Mouse (Mus musculus) gastrocnemius, adult 8-10 months (tissue): ENCODE measurements at regions not wholly inside any gene's neighbourhood (a gene's known extent, or its start where the extent isn't known, plus 50 kb on each side); places are given as distances from the start of the nearest gene placed in this dataset.

Experiments
- DNase-seq, 2 experiments: peaks; one replicate each; pipeline ENCODE4 v3.0.0; 2022; ENCODE audit warnings: low spot score in 2 of 2

DNA sequence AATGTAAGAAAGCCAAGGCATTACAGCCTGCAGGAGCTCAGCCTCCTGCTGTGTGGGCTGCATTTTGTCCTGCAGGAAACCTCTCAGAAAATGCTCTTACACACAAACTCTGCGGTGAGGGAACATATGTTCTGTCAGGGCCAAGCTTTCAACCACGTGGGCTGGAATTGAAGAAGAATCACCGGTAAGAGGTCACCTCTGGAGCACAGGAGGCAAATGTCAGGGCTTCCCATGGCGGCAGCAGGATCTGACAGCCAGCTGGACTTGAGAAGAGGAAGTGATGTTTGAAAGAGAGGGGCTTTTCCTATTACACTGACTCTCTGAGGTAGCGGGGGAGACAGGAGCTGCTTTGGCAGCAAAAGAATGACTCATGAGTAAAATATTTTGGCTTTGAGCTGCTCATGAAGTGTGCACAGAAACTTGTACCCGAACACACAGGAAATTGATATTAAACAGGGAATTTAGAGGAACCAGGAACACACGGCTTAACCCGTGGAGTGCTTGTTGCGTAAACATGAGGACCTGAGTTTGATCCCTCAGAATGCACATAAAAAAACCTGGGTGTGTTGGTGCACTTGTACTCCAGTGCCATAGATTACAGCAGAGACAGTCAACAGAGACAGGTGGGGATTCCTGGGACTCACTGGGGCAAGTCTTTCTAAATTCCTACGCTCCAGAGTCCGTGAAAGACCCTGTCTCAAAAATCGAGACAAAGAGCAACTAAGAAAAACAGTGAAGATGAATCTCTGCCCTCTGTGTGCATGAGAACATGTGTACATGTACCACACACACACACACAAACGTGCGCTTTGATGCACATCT, 848.1 kb upstream of the A1bg start:
- DNase-seq = no peak

DNA sequence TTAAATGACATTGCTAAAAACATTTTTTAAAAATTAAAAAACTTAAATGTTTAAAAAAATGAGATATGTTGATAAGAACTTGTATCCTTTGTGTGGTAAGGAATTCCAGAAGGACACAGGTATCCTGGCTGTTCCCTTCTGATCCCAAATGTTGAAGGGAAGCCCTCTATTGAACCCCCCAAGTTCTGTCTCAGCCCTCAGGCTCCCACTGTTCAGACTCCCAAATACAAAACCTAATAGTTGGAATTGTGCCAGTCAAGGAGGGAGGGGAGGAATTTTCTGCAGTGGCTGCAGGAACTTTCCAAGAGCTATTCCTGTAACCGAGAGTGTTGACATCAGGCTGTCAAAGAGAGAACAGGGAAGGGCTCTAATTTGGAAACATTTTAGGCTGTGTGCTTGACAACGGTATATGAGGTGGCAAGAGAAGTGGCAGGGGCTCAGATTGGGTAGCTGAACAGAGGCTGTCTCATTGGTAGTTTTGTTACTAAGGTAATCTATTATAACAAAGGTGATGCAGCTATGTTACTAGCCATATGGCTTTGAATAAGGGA, 843.8 kb upstream of the A1bg start:
- DNase-seq = no peak

DNA sequence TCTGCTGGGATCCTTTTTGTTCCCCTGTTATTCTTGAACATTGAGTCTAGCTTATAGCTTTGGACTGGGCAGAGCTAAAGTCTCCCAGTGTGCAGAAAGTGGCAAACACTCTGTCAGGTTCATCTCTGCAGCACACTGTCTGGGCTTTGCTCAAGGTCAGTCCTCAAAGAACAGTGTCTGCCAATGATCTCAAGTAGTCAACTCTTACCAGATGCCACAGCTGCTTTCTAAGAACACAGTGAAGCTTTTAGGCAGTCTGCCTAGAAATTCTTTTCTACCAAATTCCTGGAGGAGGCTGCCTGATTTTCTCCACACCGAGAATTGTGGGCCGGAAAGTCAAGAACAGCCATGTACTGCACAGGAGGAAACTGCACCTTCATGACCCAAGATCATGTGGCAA, 831.0 kb upstream of the A1bg start:
- no peak for DNase-seq

DNA sequence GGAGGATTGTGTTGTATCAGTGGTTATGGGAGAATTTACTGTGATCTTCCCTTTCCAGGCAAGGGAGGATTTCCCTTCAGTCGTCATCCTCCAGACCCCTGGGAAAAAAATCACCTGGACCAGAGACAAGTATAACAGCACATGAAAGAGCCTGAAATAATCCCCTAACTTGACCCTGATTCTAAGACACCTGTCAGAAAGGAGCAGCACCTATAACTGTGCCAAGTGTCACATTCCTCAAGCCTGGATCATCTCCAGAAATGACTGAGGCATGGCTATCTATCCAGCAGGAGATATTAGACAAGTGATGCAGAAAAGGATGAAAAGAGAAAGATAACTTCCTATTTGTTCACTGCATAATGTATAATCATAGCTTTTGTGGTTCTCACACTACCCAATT, 800.9 kb upstream of the A1bg start:
- DNase-seq = no peak

DNA sequence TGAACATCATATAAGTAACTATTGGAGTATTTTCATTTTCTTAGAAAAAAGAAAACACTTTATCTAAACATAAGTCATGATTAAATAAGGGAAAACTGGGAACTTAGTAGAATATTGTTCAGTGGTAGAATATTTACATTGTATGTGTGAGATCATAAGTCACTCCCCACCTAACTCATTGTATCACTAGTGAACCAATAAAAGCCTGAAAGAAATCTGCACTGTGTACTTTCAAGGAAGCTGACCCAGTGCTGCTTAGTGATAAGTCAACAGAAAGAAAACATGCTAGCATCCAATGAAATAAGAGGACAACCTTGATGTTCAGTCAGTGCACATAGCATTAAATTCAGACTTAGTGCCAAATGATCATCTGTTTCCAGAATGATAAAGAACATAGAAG, 795.7 kb upstream of the A1bg start:
- no peak for DNase-seq

DNA sequence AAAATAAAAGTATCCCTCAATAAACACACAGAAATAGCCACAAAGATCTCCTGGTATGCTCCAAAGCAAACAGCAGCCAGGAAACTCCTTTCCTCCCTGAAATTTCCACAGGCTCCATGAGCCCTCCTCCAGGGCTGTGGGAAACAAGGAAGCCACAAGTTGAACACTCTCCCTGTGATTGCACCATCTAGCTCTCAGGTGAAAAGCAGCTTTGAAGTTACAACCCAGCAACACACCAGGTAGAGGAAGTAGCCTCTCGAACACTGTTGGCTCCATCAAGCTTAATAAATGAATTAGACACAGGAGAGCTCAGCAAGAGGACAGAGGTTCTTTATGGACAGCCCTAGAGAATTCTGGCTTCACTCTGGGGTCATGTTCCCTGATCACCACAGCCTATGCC, 794.4 kb upstream of the A1bg start:
- DNase-seq = no peak

DNA sequence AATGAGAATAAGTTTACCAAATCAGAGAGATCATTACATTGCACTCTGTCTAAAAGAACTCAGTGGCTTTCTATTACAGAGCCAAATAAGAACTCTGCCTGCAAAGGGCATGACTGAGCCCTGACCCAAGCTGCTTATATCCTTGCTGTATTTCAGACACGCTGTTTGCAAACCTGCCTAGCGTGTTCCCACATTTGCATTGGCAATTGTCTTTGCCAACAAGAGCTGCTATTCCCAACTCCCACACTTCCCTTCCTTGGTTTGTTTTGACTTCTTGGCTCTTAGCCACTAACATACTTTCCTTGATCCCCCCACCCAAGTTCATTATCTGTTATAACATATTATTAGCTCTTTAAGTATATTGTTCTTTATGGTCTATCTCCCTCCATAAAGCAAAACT, 791.1 kb upstream of the A1bg start:
- no peak for DNase-seq

DNA sequence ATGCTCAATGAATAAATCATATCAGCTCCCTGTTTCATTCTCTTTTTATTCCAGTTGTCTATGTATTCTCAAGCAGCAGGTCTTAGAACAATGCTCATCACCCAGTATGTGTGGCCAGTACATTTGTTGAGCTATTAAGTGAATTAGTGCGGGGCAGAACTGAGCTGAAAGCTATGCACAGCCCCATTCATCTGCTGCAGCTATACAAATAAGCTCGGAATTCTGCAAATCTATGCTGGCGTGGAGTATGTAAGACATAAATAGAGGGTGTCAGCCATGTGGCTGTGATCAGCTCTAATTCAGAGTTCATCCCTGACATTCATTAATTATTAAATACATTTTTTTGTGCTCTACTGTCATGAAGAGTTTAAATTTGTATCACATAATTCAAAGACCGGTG, 786.1 kb upstream of the A1bg start:
- DNase-seq = no peak

DNA sequence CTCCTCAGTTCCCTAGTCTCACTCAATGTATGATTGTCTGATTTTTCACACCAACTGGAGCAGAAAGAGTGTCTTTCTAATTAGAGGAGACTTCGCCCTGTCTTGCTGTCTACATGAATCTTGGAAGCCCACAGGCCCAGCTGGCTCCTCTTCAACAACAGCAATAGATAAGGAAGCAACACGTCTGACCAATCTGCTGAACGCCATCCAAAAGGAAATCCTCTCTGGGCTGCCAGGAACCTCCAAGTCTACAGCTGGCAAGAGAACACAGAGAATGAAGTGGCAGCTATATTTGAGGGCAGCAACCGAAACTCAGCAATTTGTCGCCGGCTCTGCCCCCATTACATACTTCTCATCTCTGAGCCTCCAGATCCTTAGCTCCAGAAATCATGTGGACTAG, 785.1 kb upstream of the A1bg start:
- DNase-seq = no peak

DNA sequence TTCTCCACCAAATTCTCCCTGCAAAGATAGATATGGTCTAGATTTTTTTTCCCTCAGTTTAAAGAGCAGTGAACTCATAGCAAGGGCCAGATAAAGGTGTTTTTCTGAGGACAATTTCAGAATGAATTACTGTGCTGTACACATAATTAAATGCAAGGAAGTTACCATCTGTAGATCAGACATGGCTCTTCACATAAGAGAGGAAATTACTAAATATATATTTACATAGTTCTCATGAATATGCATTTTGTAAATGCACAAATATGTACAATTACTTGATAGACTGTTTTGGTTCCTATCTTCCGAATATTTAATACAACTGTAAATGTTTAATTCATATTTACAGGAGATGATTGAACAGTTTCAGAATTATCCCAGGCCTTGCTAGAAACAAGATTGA, 769.9 kb upstream of the A1bg start:
- no peak for DNase-seq

DNA sequence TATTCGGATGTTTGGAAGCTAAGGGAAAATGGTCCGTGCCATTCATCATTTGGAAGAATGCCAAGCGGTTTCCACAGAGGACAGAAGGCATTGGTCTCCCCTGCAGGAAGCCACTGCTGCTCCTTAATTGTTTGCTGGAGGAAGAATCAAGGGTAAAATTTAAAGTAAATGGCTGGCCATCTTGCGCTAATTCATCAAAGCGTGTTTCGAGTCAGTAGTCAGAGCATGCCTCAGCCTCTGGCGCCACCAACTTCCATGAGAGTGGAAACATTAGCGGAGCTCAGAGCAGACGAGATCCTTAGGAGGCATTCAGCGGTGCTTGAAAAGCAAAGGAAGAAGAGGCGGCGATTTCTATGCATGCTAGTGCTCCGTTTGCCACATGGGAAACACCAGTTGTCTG, 767.6 kb upstream of the A1bg start:
- DNase-seq = no peak

DNA sequence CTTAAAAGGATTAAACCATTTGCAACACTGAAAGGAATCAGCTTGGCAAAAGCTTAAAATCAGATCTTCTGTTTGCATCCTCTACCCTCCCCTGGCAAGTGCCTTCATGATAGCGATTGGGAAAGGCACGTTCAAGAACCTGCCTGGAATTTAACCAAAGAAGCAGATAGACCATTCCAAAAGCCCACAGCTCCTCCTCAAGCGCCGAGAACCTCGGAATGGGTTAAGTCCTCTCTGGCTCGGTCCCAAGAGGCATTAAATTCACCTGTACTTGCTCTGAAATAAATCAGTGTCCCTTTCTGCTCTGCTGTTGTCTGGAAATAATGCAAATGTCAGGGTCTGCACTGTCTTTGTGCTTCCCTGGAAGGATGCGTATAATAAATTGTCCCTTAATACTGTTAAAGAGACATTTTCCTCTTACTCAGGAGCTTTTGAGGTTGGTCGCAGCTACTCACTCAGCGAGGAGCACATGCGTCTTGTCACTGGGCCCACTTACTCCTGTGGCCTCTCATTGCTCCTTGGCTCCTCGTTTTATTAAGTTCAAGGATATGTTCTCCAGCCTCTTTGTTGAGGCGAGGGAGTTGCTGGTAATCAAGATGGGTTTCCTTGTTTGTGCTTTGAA, 767.1 kb upstream of the A1bg start:
- no peak for DNase-seq

DNA sequence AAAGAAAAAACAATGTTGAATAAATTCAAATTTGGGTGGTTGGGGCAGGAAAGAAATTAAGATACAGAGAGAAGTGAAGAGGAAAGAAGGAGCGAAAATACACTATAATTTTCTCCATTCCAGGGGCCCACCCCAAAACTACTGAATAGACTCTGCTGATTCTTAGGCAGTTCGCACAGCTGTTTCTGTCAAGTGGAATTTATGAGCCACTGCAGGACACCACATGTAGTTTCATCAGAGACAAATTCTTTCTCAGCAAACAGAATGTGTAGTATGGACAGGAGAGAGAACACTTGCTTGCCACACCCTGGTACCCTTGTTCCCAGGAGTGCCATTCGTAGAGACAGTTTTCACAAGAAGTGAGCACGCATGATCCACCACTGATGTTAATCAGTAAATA, 760.2 kb upstream of the A1bg start:
- no peak for DNase-seq

DNA sequence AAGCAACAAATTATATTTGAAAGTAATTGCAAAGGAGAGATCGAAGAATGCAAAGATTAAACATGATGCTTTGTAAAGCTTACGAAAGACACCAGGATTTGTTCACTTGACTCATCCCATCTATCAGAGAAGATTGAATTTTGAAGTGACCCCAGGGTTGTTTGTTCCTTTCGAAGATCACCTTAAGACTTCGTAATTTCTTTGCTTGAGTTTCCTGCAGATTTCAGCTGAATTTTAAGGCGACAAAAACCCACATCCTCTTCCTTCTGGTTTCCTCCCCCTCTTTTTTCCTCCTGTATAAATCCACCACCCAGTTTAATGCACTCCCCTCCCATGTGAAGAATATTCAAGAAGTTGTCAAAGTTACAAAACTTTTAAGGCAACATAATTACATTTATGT, 747.7 kb upstream of the A1bg start:
- no peak for DNase-seq

DNA sequence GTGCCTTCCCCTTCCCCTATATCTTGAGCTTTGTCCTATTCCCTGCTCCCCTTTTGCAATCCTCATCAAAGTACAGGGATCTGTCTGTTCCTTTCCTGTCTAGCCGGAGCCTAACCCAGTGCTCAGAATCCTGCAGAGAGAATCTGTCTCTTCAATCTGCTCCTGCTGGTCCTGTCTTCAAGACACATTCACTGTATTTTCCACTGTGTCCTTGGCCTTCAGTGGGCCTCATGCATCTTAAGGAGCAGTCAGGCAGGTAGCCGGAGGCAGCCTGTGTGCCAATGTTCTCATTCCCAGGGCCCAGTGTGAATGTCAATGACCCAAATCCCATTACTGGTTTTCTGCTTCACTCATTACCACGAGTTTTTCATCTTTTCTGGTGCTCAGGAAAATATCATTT, 737.8 kb upstream of the A1bg start:
- no peak for DNase-seq

DNA sequence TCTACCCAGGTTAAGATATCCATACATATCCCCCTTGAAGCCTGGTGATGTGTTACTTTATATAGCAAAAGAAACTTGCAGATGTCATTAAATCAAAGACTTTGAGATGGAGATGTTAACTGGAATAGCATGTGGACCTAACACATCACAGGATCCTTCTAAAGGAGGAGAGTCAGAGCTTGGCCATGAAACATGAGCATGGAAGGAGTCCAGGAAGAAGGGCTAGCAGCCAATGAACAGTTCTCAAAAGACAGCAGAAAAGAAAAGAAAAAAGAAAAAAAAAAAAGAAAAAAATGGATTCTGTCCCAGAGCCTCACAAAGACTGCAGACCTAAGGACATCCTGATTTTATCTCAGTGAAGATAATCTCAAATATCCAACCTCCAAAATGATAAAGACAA, 734.1 kb upstream of the A1bg start:
- no peak for DNase-seq

DNA sequence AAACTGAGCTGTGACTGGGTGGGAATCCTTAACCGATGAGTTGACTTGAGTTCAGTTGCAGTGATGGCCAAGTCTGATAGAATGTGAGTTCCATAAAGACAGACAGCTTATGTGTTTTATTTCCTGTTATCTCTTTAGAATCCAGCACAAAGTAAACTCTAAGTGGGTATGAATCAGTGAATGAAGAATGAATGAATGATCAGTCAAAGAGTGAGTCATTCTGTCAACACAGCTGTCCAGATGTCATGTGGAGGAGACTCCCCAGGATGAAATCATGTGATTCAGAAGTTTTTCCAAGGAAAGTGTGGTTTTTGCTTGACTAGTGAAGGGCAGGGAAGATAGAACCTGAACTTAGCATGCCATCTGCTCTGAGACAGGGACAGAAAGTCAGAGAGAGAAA, 732.0 kb upstream of the A1bg start:
- no peak for DNase-seq

DNA sequence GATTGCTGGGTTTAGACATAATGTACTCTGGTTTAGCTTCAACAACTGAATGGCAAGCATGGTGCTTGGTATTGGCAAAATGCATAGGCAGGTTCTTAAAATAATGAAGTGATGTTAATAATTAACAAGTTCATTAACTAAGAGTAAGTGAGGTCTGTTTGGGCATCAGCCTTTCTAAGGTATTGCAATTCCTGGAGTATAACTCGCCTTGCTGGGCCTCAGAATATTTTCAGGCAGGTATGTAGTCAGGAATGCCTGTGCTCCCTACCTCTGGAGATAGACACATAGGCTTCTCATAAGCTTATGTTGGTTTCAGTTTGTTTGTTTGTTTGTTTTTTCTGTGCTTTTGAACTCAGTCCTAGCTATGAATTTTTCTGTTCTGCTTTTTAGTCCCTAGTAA, 731.0 kb upstream of the A1bg start:
- DNase-seq = no peak

DNA sequence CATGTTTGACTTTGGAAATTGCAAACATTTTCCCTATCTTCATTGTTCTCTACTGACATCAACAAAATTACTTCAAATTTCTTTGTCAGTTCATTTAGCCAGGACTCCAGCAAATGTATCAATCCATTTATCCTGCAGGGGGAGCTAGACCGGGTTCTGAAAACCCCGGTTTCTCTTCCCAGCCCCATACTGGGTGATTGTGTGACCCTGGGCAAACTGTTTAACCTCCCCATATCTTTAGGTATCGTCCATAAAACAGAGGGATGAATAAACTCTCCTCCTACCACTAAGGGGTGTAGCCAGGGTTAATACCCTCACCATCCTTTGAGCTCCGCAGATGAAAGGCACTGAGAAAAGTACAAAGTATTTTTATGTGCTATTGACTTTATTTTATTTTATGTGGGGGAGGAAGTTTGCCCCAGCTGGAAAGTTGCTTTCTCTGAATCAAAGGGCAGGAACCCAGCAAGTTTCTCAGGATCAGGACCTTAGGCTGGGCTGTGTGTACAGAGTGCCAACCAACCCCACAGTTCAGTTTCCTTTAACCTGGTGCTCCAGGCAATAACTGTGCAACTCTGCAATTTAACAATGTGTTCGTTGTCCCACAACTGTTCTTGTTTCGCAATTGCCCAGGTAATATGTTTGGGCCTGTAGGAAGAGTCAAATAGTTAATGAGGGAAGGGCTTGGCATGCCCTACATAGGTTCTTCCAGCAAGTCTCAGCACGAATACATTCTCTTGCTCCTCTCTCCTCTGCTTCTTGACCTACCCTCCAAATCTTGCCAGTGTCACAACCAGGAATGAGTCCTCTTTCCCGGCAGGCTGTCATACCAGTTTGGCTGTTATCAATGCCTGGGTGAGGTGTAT, 696.1 kb upstream of the A1bg start:
- DNase-seq = no peak

DNA sequence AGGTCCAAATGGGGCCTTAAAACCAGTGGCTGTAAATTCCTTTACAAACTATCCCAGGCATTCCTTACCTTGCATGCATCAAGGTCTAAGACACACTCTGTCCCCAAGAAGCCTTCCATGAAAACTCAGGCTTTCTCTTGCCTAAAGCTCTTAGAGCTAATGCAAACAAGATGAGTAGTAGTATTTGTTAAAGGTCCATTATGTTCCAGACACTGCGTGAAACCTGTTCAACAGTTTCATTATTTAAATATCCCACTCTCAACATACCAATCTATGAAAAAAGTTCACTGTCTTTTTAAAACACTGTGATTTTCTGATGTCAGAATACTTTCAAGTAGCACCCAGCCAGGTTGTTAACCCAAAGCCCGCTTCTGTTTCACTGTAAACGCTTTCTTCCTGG, 687.9 kb upstream of the A1bg start:
- no peak for DNase-seq

DNA sequence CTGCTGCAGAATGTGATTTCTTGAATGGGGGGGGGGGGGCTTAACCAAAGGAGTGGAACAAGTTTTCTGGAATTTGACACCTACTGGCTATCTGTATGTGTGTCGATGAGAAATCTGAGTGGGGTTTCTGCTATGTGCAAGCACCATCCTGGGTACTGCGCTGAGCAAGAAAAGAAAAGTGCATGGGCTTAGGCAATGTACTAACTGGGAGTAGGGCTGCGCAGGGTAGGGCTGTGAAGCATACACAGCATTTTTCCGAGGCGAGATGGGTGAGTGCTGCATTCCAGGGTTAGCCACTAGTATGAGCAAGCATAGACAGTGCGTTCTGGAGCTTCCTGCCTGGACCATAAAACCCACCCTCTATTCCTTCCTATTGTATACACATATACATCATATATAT, 686.8 kb upstream of the A1bg start:
- no peak for DNase-seq

DNA sequence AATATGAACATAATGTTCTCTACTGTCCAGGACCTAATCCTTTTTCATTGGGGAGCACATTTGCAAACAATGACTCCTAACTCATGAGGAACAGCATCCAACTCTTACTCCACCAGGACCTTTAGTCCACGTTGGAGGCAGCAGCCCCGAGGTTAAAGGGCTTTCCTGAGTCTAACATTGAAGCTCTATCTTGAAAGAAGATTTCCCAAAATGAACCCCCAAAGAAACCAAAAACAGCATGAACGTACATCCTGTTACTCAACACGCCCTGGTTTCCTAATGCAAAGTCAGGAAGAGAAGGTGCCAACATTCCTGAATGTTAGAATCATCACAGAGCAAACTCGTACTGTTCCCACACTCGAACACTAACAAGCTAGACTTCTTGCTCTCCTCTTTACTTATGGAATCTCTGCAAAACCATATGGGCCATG, 685.5 kb upstream of the A1bg start:
- DNase-seq = no peak
